Mouse (Mus musculus): ENCODE data around the gene Ifi27l2a. TPM values are rescaled to one million over a fixed set of nuclear protein-coding genes. Genes with fewer than 3 reads are reported as not detected.
"Not testable (repeated sequence)": the region's sequence is repeated elsewhere in the genome, so short reads cannot be mapped to it uniquely, and the experiment has no call there.

The Ifi27l2a gene
- polyA plus RNA-seq, 1 experiment from 2014 or later, result 13.5 TPM

GRCm38 (mm10) chr12:103457140-103457539 lies 13.7 kb upstream of the Ifi27l2a start, which contains the start of gene Ifi27l2b:
Ifi27l2b (minus strand) TSS chr12:103457223.
- no peak within 1 kb of the TSS for H3K27ac ChIP-seq
- no peak within 1 kb of the TSS for H3K4me3 ChIP-seq
- H3K4me1 ChIP-seq, result no peaks in the 10 kb centered on the region
- ATAC-seq (ENCODE audit: borderline replicate concordance, extremely low read depth, low FRiP score, low TSS enrichment), result no peak
- H3K36me3 ChIP-seq, result no peaks in the 10 kb centered on the region
- H3K27me3 ChIP-seq, result no peaks in the 10 kb centered on the region
- no peaks in the 10 kb centered on the region for H3K9me3 ChIP-seq
- 59% methylated on average over 3 of the region's 3 CpGs for WGBS
- no peak within 1 kb of the TSS for H3K4me2 ChIP-seq
- no peak within 1 kb of the TSS for H3K9ac ChIP-seq

GRCm38 (mm10) chr12:103456727-103457126 lies 13.2 kb upstream of the Ifi27l2a start:
- not testable (repeated sequence) for H3K27ac ChIP-seq; H3K4me2 ChIP-seq; H3K4me1 ChIP-seq; H3K9me3 ChIP-seq; ATAC-seq (ENCODE audit: borderline replicate concordance, extremely low read depth, low FRiP score, low TSS enrichment); H3K36me3 ChIP-seq; H3K27me3 ChIP-seq; H3K4me3 ChIP-seq; H3K9ac ChIP-seq
- no CpG with 5 or more reads among the region's 1 CpGs for WGBS

GRCm38 (mm10) chr12:103453361-103453760 lies 9.9 kb upstream of the Ifi27l2a start:
- H3K4me3 ChIP-seq, result no peak overlapping the region
- H3K9ac ChIP-seq, result no peak overlapping the region
- ATAC-seq (ENCODE audit: borderline replicate concordance, extremely low read depth, low FRiP score, low TSS enrichment), result no peak
- H3K4me1 ChIP-seq, result no peaks in the 10 kb centered on the region
- no peaks in the 10 kb centered on the region for H3K27me3 ChIP-seq
- no peak overlapping the region for H3K27ac ChIP-seq
- H3K9me3 ChIP-seq, result no peaks in the 10 kb centered on the region
- no peaks in the 10 kb centered on the region for H3K36me3 ChIP-seq
- no peak overlapping the region for H3K4me2 ChIP-seq

GRCm38 (mm10) chr12:103445060-103445459 lies 1.6 kb upstream of the Ifi27l2a start:
- H3K36me3 ChIP-seq, result no peaks in the 10 kb centered on the region
- WGBS, result 74% methylated on average over 3 of the region's 3 CpGs
- H3K27me3 ChIP-seq, result no peaks in the 10 kb centered on the region
- H3K9ac ChIP-seq, result no peak overlapping the region
- no peaks in the 10 kb centered on the region for H3K9me3 ChIP-seq
- ATAC-seq (ENCODE audit: borderline replicate concordance, extremely low read depth, low FRiP score, low TSS enrichment), result no peak
- H3K4me2 ChIP-seq, result no peak overlapping the region
- no peak overlapping the region for H3K27ac ChIP-seq
- no peaks in the 10 kb centered on the region for H3K4me1 ChIP-seq
- H3K4me3 ChIP-seq, result no peak overlapping the region

- not testable (repeated sequence) for H3K9ac ChIP-seq; H3K27me3 ChIP-seq; H3K27ac ChIP-seq; H3K4me2 ChIP-seq; H3K4me1 ChIP-seq; H3K36me3 ChIP-seq; ATAC-seq (ENCODE audit: borderline replicate concordance, extremely low read depth, low FRiP score, low TSS enrichment); H3K4me3 ChIP-seq; H3K9me3 ChIP-seq
- 21% methylated on average over 5 of the region's 7 CpGs for whole genome bisulfite sequencing
Observed at GRCm38 (mm10) chr12:103444261-103444660, 781 bp upstream of the Ifi27l2a start.

GRCm38 (mm10) chr12:103437601-103438000 lies 5.9 kb downstream of the Ifi27l2a start:
- no peak overlapping the region for H3K9ac ChIP-seq
- H3K4me3 ChIP-seq, result no peak overlapping the region
- H3K27ac ChIP-seq, result no peak overlapping the region
- H3K9me3 ChIP-seq, result no peaks in the 10 kb centered on the region
- H3K4me2 ChIP-seq, result no peak overlapping the region
- H3K36me3 ChIP-seq, result no peaks in the 10 kb centered on the region
- 75% methylated on average over 1 of the region's 1 CpGs for WGBS
- no peak for ATAC-seq (ENCODE audit: borderline replicate concordance, extremely low read depth, low FRiP score, low TSS enrichment)
- H3K4me1 ChIP-seq, result no peaks in the 10 kb centered on the region
- H3K27me3 ChIP-seq, result no peaks in the 10 kb centered on the region

GRCm38 (mm10) chr12:103434861-103435260 lies 8.6 kb downstream of the Ifi27l2a start:
- Histone ChIP-seq H3K9ac (no peak overlapping the region), H3K4me1 (no peaks in the 10 kb centered on the region), H3K27ac (no peak overlapping the region), H3K9me3 (no peaks in the 10 kb centered on the region), H3K36me3 (no peaks in the 10 kb centered on the region), H3K4me3 (peak overlapping the region; percentile 35; the same call in 1 of the 2 replicates), H3K27me3 (no peaks in the 10 kb centered on the region), H3K4me2 (peak overlapping the region; percentile 49)
- ATAC-seq (ENCODE audit: borderline replicate concordance, extremely low read depth, low FRiP score, low TSS enrichment), result no peak

GRCm38 (mm10) chr12:103433986-103434731 lies 9.3 kb downstream of the Ifi27l2a start, which contains the start of gene Ifi27:
Ifi27 (plus strand) TSS chr12:103434211.
- no peak within 1 kb of the TSS for H3K9ac ChIP-seq
- H3K4me2 ChIP-seq, result peak within 1 kb of the TSS; percentile 49
- no peaks in the 10 kb centered on the region for H3K9me3 ChIP-seq
- peak; percentile 96 for ATAC-seq (ENCODE audit: borderline replicate concordance, extremely low read depth, low FRiP score, low TSS enrichment)
- H3K4me1 ChIP-seq, result no peaks in the 10 kb centered on the region
- H3K36me3 ChIP-seq, result no peaks in the 10 kb centered on the region
- WGBS, result 47% methylated on average over 8 of the region's 8 CpGs
- H3K4me3 ChIP-seq, result peak within 1 kb of the TSS; percentile 35
- no peaks in the 10 kb centered on the region for H3K27me3 ChIP-seq
- H3K27ac ChIP-seq, result no peak within 1 kb of the TSS

GRCm38 (mm10) chr12:103433430-103433829 lies 10.1 kb downstream of the Ifi27l2a start:
- Histone ChIP-seq H3K9me3 (no peaks in the 10 kb centered on the region), H3K4me1 (no peaks in the 10 kb centered on the region), H3K4me3 (no peak overlapping the region), H3K4me2 (no peak overlapping the region), H3K36me3 (no peaks in the 10 kb centered on the region), H3K27me3 (no peaks in the 10 kb centered on the region), H3K27ac (no peak overlapping the region), H3K9ac (no peak overlapping the region)
- ATAC-seq (ENCODE audit: borderline replicate concordance, extremely low read depth, low FRiP score, low TSS enrichment), result no peak
- WGBS, result 81% methylated on average over 2 of the region's 2 CpGs

- 88% methylated on average over 7 of the region's 7 CpGs for WGBS
- peaks cover 24% of the 10 kb centered on the region for H3K4me1 ChIP-seq
- H3K9ac ChIP-seq, result no peak overlapping the region
- no peak overlapping the region for H3K27ac ChIP-seq
- no peaks in the 10 kb centered on the region for H3K9me3 ChIP-seq
- H3K36me3 ChIP-seq, result peaks cover 12% of the 10 kb centered on the region; the same call in 1 of the 2 replicates
- no peak overlapping the region for H3K4me2 ChIP-seq
- no peaks in the 10 kb centered on the region for H3K27me3 ChIP-seq
- H3K4me3 ChIP-seq, result no peak overlapping the region
- no peak for ATAC-seq (ENCODE audit: borderline replicate concordance, extremely low read depth, low FRiP score, low TSS enrichment)
Observed at GRCm38 (mm10) chr12:103426710-103427109, 16.8 kb downstream of the Ifi27l2a start.

- Histone ChIP-seq H3K9ac (peak within 1 kb of the TSS; percentile 74), H3K27ac (0 out of 2 replicates have a peak within 1 kb of the TSS, but pooled peaks have one; percentile 11), H3K27me3 (no peaks in the 10 kb centered on the region), H3K36me3 (peaks cover 13% of the 10 kb centered on the region; the same call in 1 of the 2 replicates), H3K9me3 (no peaks in the 10 kb centered on the region), H3K4me1 (peaks cover 30% of the 10 kb centered on the region), H3K4me2 (peak within 1 kb of the TSS; percentile 79), H3K4me3 (peak within 1 kb of the TSS; percentile 80)
- WGBS, result under 1% methylated on average over 33 of the region's 33 CpGs
- ATAC-seq (ENCODE audit: borderline replicate concordance, extremely low read depth, low FRiP score, low TSS enrichment), result peak; percentile 100
Observed at GRCm38 (mm10) chr12:103425729-103426470, 17.6 kb downstream of the Ifi27l2a start, which contains the start of gene Ddx24. Ddx24 (minus strand) TSS chr12:103425830.
